27 mouse cellular contexts compared by ENCODE assay signal in the genomic region with DNA sequence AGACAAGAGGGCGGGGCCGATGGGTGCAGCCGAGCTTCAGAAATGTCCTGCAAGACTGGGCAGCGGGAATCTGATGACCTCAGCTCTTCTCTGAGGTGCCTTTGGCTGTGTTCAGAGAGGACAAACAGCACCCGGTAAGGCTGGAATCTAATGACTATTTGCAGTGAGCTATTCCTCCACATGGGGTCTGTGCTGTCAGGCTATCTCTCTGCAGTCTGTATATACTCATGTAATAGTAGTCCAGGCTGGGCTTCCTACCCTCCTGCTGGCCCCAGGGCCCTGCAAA. TPM values are rescaled to one million over a fixed set of nuclear protein-coding genes. Genes with fewer than 3 reads are reported as not detected.
DNase-seq lines count a peak whose midpoint lies in the region; TF ChIP-seq lines count a peak whose summit lies in the region.
"Had no signal": no experiment of that assay in that cellular context is flagged by ENCODE, and none has a peak within 500 bp of the region (broad histone marks: within the 10 kb centered on the region; RNA-seq: fewer than 3 reads in every experiment).

No protein-coding gene starts in this region.

- DNase-seq in layer of hippocampus, adult 2 months (ENCODE audit: low spot score in 2 of 2): no peak
- no peak for DNase-seq in layer of hippocampus, adult 9-10 months (ENCODE audit: low spot score)
- peak; percentile 67 for DNase-seq in kidney, adult 9 months
- DNase-seq in kidney, postnatal 14 days: peak; percentile 64
- DNase-seq in urinary bladder, postnatal 14 days (ENCODE audit: low spot score): no peak
- DNase-seq in right cerebral cortex, postnatal 14 days: no peak
- DNase-seq in frontal cortex, postnatal 10 days (ENCODE audit: low spot score in 2 of 2): no peak
- DNase-seq: adrenal gland, adult 8-10 months; B cell, adult 2 months; forebrain, postnatal 0 days; heart, postnatal 10 days; left cerebral cortex, postnatal 4 days; lung, embryonic 14.5 days; lung, postnatal 36 days; midbrain, embryonic 14.5 days; right cerebral cortex, adult 18-20 months; thymus, adult 18-20 months; thymus, postnatal 36 days had no signal

- TF ChIP-seq CTCF in layer of hippocampus, adult 2 months (conservative IDR thresholded peaks at IDR 0.05): peak; percentile 14

- H3K4me3 ChIP-seq in layer of hippocampus, adult 2 months: no peak overlapping the region
- H3K4me3 ChIP-seq: embryonic facial prominence, embryonic 12.5 days; hindbrain, embryonic 12.5 days; left cerebral cortex, adult 2 months; limb, embryonic 15.5 days; neural tube, embryonic 13.5 days had no signal

- H3K27ac ChIP-seq in layer of hippocampus, adult 2 months: no peak overlapping the region
- H3K27ac ChIP-seq: embryonic facial prominence, embryonic 12.5 days; hindbrain, embryonic 12.5 days; left cerebral cortex, adult 2 months; limb, embryonic 15.5 days; liver, embryonic 14.5 days; neural tube, embryonic 13.5 days had no signal

RNA-seq across cellular contexts. Expression of gene Krt80, which starts 6.8 kb away (rescaled TPM):
- under 1 TPM; 0.12 to 0.18 TPM for total RNA-seq in layer of hippocampus, adult 2 months (2021)
- total RNA-seq: CH12.LX; megakaryocyte-erythroid progenitor cell, adult 5-6 weeks had no signal

RNA-seq across cellular contexts. Expression of gene Krt7, which starts 34.1 kb away (rescaled TPM):
- total RNA-seq in layer of hippocampus, adult 2 months (2021): not detected
- total RNA-seq: layer of hippocampus, postnatal 10 days; megakaryocyte-erythroid progenitor cell, adult 5-6 weeks had no signal

Comparison
In these comparisons a context has a peak if more than half of its experiments do, and no peak if none do; other contexts are left out.
1. DNase-seq: peak in kidney, adult 9 months (single experiment) and kidney, postnatal 14 days (single experiment); none in layer of hippocampus, adult 2 months (0 of 2), layer of hippocampus, adult 9-10 months (single experiment), urinary bladder, postnatal 14 days (single experiment), right cerebral cortex, postnatal 14 days (single experiment) and frontal cortex, postnatal 10 days (0 of 2).